Mouse (Mus musculus): ENCODE results near the gene Dnajb12. TPM values are rescaled to one million over a fixed set of nuclear protein-coding genes. Genes with fewer than 3 reads are reported as not detected.
A peak's percentile ranks its signal among the peaks of the same experiment; 100 is the strongest.

Gene Dnajb12
- polyA plus RNA-seq, 1 experiment, result 86.2 TPM

- no peak overlapping the region for H3K4me3 ChIP-seq (ENCODE audit: low read depth, low read length)
- H3K36me3 ChIP-seq (ENCODE audit: control insufficient read depth, insufficient read depth, low read length), result no peaks in the 10 kb centered on the region
- H3K27ac ChIP-seq (ENCODE audit: insufficient read depth, low read depth, low read length), result peak overlapping the region; percentile 40
- H3K27me3 ChIP-seq (ENCODE audit: control insufficient read depth, insufficient read depth, low read length), result no peaks in the 10 kb centered on the region
- TF ChIP-seq POLR2A (IDR thresholded peaks at IDR 0.05; ENCODE audit: low read depth, low read length), result no peak
- no peak for TF ChIP-seq CTCF (IDR thresholded peaks at IDR 0.05; ENCODE audit: extremely low read depth, insufficient read length, insufficient replicate concordance, low read depth, low read length)
- 49% methylated on average over 7 of the region's 7 CpGs for WGBS
- H3K4me1 ChIP-seq (ENCODE audit: control insufficient read depth, insufficient read depth, insufficient read length, low read length), result peaks cover 23% of the 10 kb centered on the region
These were observed 29.5 kb downstream of the Dnajb12 start for GRCm38 (mm10) chr10:59908776-59909315.

- 16% methylated on average over 14 of the region's 14 CpGs for WGBS
- Histone ChIP-seq H3K36me3 (ENCODE audit: control insufficient read depth, insufficient read depth, low read length) (no peaks in the 10 kb centered on the region), H3K4me1 (ENCODE audit: control insufficient read depth, insufficient read depth, insufficient read length, low read length) (peaks cover 23% of the 10 kb centered on the region), H3K27ac (ENCODE audit: insufficient read depth, low read depth, low read length) (peak overlapping the region; percentile 66), H3K4me3 (ENCODE audit: low read depth, low read length) (no peak overlapping the region), H3K27me3 (ENCODE audit: control insufficient read depth, insufficient read depth, low read length) (no peaks in the 10 kb centered on the region)
- TF ChIP-seq POLR2A (IDR thresholded peaks at IDR 0.05; ENCODE audit: low read depth, low read length), result no peak
- TF ChIP-seq CTCF (IDR thresholded peaks at IDR 0.05; ENCODE audit: extremely low read depth, insufficient read length, insufficient replicate concordance, low read depth, low read length), result no peak
These were observed 30.0 kb downstream of the Dnajb12 start for GRCm38 (mm10) chr10:59909357-59909847.

GRCm38 (mm10) chr10:59911091-59911490 is 31.7 kb downstream of the Dnajb12 start:
- H3K4me1 ChIP-seq (ENCODE audit: control insufficient read depth, insufficient read depth, insufficient read length, low read length), result peaks cover 33% of the 10 kb centered on the region
- H3K36me3 ChIP-seq (ENCODE audit: control insufficient read depth, insufficient read depth, low read length), result no peaks in the 10 kb centered on the region
- peak overlapping the region; percentile 36; the same call in 1 of the 2 replicates for H3K4me3 ChIP-seq (ENCODE audit: low read depth, low read length)
- TF ChIP-seq CTCF (IDR thresholded peaks at IDR 0.05; ENCODE audit: extremely low read depth, insufficient read length, insufficient replicate concordance, low read depth, low read length) (no peak), POLR2A (IDR thresholded peaks at IDR 0.05; ENCODE audit: low read depth, low read length) (no peak)
- H3K27me3 ChIP-seq (ENCODE audit: control insufficient read depth, insufficient read depth, low read length), result no peaks in the 10 kb centered on the region
- WGBS, result 24% methylated on average over 6 of the region's 6 CpGs
- H3K27ac ChIP-seq (ENCODE audit: insufficient read depth, low read depth, low read length), result peak overlapping the region; percentile 43; the same call in 1 of the 2 replicates

GRCm38 (mm10) chr10:59911561-59912198 is 32.3 kb downstream of the Dnajb12 start:
- peak; percentile 18; the same call in 1 of the 2 replicates for TF ChIP-seq POLR2A (IDR thresholded peaks at IDR 0.05; ENCODE audit: low read depth, low read length)
- no peak for TF ChIP-seq CTCF (IDR thresholded peaks at IDR 0.05; ENCODE audit: extremely low read depth, insufficient read length, insufficient replicate concordance, low read depth, low read length)
- Histone ChIP-seq H3K4me3 (ENCODE audit: low read depth, low read length) (peak overlapping the region; percentile 36), H3K27ac (ENCODE audit: insufficient read depth, low read depth, low read length) (peak overlapping the region; percentile 43), H3K4me1 (ENCODE audit: control insufficient read depth, insufficient read depth, insufficient read length, low read length) (peaks cover 35% of the 10 kb centered on the region), H3K36me3 (ENCODE audit: control insufficient read depth, insufficient read depth, low read length) (no peaks in the 10 kb centered on the region), H3K27me3 (ENCODE audit: control insufficient read depth, insufficient read depth, low read length) (no peaks in the 10 kb centered on the region)
- WGBS, result 11% methylated on average over 25 of the region's 25 CpGs

GRCm38 (mm10) chr10:59915196-59915962 is 36.0 kb downstream of the Dnajb12 start:
- WGBS, result 52% methylated on average over 8 of the region's 8 CpGs
- Histone ChIP-seq H3K36me3 (ENCODE audit: control insufficient read depth, insufficient read depth, low read length) (no peaks in the 10 kb centered on the region), H3K27ac (ENCODE audit: insufficient read depth, low read depth, low read length) (peak overlapping the region; percentile 50; the same call in 1 of the 2 replicates), H3K4me1 (ENCODE audit: control insufficient read depth, insufficient read depth, insufficient read length, low read length) (peaks cover 36% of the 10 kb centered on the region), H3K27me3 (ENCODE audit: control insufficient read depth, insufficient read depth, low read length) (no peaks in the 10 kb centered on the region), H3K4me3 (ENCODE audit: low read depth, low read length) (no peak overlapping the region)
- TF ChIP-seq POLR2A (IDR thresholded peaks at IDR 0.05; ENCODE audit: low read depth, low read length), result no peak; the same call in 1 of the 2 replicates
- TF ChIP-seq CTCF (IDR thresholded peaks at IDR 0.05; ENCODE audit: extremely low read depth, insufficient read length, insufficient replicate concordance, low read depth, low read length), result no peak

- 8% methylated on average over 4 of the region's 4 CpGs for WGBS
- H3K4me3 ChIP-seq (ENCODE audit: low read depth, low read length), result peak overlapping the region; percentile 33; the same call in 1 of the 2 replicates
- peaks cover 32% of the 10 kb centered on the region for H3K4me1 ChIP-seq (ENCODE audit: control insufficient read depth, insufficient read depth, insufficient read length, low read length)
- no peaks in the 10 kb centered on the region for H3K27me3 ChIP-seq (ENCODE audit: control insufficient read depth, insufficient read depth, low read length)
- no peaks in the 10 kb centered on the region for H3K36me3 ChIP-seq (ENCODE audit: control insufficient read depth, insufficient read depth, low read length)
- H3K27ac ChIP-seq (ENCODE audit: insufficient read depth, low read depth, low read length), result peak overlapping the region; percentile 50
- TF ChIP-seq POLR2A (IDR thresholded peaks at IDR 0.05; ENCODE audit: low read depth, low read length) (no peak), CTCF (IDR thresholded peaks at IDR 0.05; ENCODE audit: extremely low read depth, insufficient read length, insufficient replicate concordance, low read depth, low read length) (no peak)
These were observed 36.8 kb downstream of the Dnajb12 start for GRCm38 (mm10) chr10:59916159-59916558.
